Mouse (Mus musculus) regulatory T cell (primary cell): ENCODE measurements around the gene Anapc4.

Experiments used
- in situ Hi-C: fragments of 300-600 bp; cut with MboI, MseI; formaldehyde crosslinking; loops from one replicate; pipeline ENCODE4 v1.15.1; 2025; ENCODE audit warnings: high pct_unique_total_duplicates

Gene Anapc4

GRCm38 (mm10) chr5:52866361-52867155 lies 32.7 kb downstream of the Anapc4 start:
- in situ Hi-C loops = no loop called here

- in situ Hi-C loops = no loop called here
Measured at GRCm38 (mm10) chr5:52868918-52869703, 35.3 kb downstream of the Anapc4 start.

GRCm38 (mm10) chr5:52871461-52871860 lies 37.6 kb downstream of the Anapc4 start:
- in situ Hi-C loops = no loop called here

GRCm38 (mm10) chr5:52871986-52872385 lies 38.2 kb downstream of the Anapc4 start:
- in situ Hi-C loops = no loop called here

- in situ Hi-C loops = no loop called here
Measured at GRCm38 (mm10) chr5:52878847-52879246, 45.0 kb downstream of the Anapc4 start.

GRCm38 (mm10) chr5:52879926-52880325 lies 46.1 kb downstream of the Anapc4 start:
- in situ Hi-C loops = no loop called here

GRCm38 (mm10) chr5:52882446-52882845 lies 48.6 kb downstream of the Anapc4 start:
- in situ Hi-C loops = no loop called here

- in situ Hi-C loops = no loop called here
Measured at GRCm38 (mm10) chr5:52887085-52887484, 53.3 kb downstream of the Anapc4 start.

GRCm38 (mm10) chr5:52889919-52890318 lies 56.1 kb downstream of the Anapc4 start:
- in situ Hi-C loops = no loop called here

GRCm38 (mm10) chr5:52891949-52892835 lies 58.4 kb downstream of the Anapc4 start:
- in situ Hi-C loops = no loop called here

- in situ Hi-C loops = no loop called here
Measured at GRCm38 (mm10) chr5:52893938-52894337, 60.1 kb downstream of the Anapc4 start.

GRCm38 (mm10) chr5:52904246-52904645 lies 70.4 kb downstream of the Anapc4 start:
- in situ Hi-C loops = no loop called here

- in situ Hi-C loops = no loop called here
Measured at GRCm38 (mm10) chr5:52904671-52905070, 70.9 kb downstream of the Anapc4 start.

- in situ Hi-C loops = no loop called here
Measured at GRCm38 (mm10) chr5:52908246-52908645, 74.4 kb downstream of the Anapc4 start.

GRCm38 (mm10) chr5:52910159-52910591 lies 76.4 kb downstream of the Anapc4 start:
- in situ Hi-C loops = no loop called here

GRCm38 (mm10) chr5:52911286-52911870 lies 77.6 kb downstream of the Anapc4 start:
- in situ Hi-C loops = no loop called here

- in situ Hi-C loops = no loop called here
Measured at GRCm38 (mm10) chr5:52913711-52914110, 79.9 kb downstream of the Anapc4 start.

- in situ Hi-C loops = no loop called here
Measured at GRCm38 (mm10) chr5:52916186-52916585, 82.4 kb downstream of the Anapc4 start.
